Mouse (Mus musculus) layer of hippocampus, adult 9-11 months (tissue): ENCODE measurements at regions not wholly inside any gene's neighbourhood (a gene's known extent, or its start where the extent isn't known, plus 50 kb on each side); places are given as distances from the start of the nearest gene placed in this dataset.
"Not testable (repeated sequence)": the region's sequence is repeated elsewhere in the genome, so short reads cannot be mapped to it uniquely, and the experiment has no call there.

Experiments used
- DNase-seq: peaks from one replicate; pipeline ENCODE4 v3.0.0; 2022

DNA sequence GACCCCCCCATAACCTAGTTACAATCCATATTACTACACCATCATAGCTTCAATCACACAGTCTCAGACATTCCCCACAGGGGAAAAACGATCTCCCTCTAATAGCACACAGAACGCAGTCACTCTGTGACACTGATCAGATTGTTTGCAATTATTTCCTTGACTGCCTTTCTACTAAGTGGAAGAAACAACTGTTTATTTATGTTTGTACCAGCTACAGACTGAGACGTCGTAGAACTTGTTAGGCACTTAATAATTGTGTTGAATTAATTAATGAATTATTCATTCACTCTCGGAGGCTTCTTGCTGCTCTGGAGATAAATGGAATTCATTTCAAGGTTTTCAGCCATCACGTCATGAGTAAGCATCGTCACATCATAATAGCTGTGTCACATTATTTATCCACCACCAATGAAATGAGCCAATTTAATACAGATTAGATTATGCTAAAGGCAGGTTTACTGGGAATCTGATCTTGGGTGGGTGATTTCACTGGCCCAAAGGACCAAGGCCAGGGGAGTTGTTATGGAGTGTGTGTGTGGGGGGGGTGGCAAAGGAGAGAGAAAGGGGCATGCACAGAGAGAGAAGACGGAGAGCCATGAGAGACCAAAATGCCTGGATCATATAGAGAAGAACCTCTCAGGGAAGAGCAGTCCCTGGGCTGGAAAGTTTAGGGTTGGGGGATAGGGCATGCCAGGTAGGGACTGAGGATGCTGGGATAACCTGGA, 355.7 kb upstream of the Zwint start:
- DNase-seq, result no peak

DNA sequence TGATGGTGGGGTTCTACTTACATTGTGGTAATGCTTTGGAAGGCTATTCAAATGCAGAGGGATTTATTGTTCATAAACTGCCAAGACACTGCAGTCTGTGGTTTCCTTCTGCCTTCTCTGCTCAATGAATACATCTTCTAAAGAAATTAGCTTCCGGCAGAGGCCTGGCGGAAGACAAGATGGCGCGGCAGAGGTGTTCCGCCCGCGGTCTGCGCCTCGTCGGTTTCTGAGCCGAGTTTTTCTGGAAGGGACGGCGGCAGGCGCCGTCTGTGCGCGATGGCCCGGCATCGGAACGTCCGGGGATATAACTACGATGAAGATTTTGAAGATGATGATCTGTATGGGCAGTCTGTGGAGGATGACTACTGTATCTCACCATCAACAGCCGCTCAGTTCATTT, 345.6 kb upstream of the Zwint start:
- not testable (repeated sequence) for DNase-seq

DNA sequence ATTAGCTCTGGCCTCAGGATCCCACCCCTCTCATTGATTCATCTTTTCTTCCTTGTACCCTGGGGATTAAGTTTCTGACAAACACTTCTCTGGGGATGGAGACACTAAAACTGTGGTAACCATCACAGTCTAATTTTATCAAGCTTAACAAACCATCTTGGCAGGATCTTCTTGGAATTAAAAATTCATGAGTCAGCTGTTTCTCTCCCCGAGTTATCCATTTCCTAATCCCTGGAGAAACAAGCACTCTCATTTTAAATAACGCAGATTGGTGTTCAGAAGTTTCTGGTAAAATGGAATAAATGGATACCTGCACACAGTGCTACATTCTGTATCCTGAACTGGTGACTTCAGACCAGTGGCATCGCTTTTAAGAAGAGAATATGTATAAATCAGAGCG, 336.3 kb upstream of the Zwint start:
- no peak for DNase-seq

DNA sequence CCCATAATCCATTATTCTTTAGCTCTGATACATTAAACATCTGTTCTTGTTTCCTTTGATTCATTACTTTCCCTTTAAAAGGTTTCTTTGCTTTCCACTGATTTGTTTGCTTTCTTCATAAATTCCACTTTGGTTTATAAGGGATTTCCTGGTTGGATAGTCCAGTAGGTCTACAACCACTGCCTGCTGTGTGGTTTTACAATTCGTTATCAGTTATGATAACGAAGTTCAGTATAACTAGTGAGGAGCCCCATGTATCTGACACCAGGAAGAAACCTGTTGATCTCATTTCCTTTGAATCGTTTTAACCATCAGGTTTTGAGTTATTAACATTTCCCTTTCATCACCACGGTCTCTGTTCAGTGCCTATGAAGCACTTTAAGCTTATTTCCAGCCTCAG, 334.3 kb upstream of the Zwint start:
- DNase-seq, result no peak

DNA sequence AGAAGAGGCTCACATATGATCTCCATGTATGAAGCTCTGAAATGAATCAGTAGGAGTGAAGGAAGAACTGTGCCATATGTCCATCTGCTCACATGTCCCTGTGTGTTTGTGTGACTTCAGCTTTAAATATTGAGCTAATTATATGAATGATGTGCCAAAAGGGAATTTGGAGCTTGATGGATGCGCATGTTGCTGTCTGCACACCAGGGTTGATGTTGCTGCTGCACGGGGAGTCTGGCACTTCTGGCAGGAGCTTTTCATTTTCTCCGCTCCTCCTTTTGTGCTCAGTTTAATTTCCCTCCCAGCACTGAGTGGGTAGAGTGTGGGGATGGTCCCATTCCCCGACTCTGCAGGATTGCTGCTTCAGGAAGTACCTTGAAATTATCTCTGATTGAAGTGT, 328.0 kb upstream of the Zwint start:
- no peak for DNase-seq

DNA sequence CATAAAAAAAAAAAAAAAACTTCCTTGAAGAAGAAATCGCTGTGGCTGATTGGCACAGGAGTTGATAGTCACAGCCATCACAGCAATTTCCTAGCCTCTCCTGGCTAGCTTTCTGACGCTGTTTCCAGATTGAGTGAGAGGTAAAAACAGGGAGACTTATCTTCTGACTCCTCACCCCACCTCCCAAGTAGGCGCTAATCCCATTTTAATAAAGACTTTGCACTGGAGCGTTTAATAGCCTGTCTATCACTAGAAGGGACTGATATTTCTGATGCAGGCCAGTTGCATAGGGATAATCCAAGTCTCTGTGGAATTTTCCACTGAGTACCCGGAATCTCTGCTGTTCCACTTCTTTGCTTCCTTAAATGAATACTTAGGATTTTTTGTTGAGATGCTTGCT, 307.4 kb upstream of the Zwint start:
- DNase-seq, result no peak

DNA sequence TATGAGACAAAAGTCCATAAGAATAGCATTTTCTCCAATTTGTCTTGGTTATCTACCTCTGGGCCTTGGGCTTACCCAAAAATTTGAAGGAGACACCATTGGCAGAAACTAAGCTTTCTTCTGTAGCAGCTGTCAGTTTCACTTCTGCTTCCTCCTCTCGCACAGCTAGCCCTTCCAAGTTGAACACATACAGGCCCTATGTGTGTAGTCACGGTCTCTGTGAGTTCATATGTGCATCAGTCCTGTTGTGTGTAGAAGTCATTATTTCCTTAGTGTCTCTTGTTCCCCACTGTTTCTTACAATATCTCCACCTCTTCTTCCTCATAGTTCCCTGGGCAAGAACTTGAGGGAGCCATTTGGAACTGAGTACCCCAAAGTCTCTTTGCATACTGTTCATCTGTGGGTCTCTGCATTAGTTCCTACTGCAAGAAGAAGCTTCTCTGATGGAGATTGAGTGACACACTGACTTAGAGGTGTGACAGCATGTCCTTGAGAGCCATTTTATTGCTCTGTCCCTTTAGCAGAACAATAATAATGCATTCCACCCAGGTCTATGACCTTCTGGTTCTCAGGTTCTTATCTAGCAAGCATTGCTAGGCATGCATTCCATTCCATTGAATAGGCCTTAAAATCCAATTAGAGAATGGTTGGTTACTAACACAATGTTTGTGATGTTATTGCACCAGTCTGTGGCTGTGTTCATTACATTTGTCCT, 306.5 kb upstream of the Zwint start:
- DNase-seq, result no peak

DNA sequence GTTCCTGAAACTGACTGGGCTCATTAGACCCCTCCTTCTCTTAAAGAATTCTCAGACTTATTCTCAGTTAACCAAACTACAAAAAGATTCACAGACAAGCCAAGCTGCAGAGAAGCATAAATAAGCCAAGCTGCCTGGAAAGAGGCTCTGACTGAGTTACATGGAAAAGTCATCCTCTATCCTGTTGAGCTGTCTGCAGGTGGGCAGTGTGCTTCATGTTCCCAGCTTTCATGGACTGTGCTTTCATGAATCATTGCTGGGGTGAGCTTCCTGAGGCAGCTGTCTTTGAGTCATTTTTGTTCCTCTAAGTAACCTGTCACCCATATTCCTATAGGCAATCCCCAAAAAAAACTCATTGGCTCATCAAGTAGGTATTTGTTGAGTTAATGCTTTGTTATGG, 301.8 kb upstream of the Zwint start:
- no peak for DNase-seq

DNA sequence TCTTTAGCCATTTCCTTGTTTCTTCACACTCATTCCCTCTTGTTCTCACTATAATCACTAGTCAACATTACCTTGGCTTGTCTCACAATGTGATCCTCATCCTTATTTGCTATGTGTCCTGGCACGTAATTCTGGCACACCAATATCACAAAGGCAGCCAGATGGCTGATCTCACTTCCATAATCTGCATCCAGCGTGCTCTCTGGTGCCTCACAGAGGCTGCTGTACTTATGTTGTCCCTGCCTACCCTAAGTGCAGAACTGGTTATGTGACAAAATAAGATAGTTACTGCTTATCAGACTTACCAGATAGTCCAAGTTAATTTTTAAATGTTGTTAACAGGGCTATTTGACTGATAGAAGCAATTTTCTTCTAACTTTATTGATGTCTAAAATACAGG, 301.1 kb upstream of the Zwint start:
- peak; percentile 3 for DNase-seq

DNA sequence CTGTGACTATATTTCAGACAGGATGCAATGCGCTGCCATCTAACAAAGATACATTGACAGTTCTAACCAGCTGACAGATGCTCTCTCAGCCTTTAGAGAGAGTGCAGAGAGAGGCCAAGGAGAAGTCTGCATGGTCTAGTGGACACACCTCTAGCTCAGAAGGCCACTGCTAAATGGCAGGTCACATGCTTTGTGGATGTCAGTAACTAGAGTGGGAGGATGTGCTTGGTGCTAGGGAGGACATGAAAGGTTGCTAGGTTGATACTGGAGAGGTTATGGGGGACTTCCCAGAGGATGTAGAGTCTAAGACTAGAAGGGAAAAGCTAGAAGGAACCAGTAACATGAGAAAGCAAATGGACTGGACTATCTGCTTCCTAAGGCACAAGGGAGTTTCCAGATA, 271.3 kb upstream of the Zwint start:
- DNase-seq, result no peak

DNA sequence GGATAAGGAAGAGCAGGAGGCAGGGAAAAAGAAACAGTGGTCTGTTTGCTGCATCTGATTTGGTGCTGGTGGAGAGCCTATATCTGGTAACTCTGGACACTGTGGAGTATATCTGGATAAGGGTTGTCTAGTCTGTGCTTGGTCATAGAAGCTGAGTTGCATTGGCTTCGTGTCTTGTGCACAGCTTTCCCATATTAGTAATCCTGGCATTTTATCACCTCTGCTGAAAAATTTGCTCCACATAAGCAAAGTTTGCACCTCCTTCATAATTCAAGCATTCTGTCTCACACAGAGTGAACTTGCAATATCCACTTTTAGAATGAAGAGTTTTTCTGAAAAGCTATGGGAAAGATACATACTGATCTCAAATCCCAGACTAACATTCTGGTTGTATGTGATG, 269.8 kb upstream of the Zwint start:
- no peak for DNase-seq

DNA sequence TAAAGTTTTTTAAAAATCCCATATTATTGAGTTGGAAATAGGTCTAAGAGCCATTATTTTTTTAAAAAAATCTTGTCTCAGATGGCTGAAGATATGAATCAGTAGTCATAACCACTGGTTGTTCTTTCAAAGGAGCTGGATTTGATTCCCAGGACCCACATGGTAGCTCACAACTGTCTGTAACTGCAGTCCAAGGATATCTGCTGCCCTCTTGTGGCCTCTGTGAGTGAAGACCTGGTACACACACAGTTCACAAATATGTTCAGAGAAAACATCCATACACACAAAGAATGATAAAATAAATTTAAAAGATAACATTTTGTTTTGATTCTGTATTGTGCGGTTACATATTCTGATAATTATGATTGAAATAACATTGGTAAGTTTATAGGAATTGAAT, 263.2 kb upstream of the Zwint start:
- DNase-seq, result no peak

DNA sequence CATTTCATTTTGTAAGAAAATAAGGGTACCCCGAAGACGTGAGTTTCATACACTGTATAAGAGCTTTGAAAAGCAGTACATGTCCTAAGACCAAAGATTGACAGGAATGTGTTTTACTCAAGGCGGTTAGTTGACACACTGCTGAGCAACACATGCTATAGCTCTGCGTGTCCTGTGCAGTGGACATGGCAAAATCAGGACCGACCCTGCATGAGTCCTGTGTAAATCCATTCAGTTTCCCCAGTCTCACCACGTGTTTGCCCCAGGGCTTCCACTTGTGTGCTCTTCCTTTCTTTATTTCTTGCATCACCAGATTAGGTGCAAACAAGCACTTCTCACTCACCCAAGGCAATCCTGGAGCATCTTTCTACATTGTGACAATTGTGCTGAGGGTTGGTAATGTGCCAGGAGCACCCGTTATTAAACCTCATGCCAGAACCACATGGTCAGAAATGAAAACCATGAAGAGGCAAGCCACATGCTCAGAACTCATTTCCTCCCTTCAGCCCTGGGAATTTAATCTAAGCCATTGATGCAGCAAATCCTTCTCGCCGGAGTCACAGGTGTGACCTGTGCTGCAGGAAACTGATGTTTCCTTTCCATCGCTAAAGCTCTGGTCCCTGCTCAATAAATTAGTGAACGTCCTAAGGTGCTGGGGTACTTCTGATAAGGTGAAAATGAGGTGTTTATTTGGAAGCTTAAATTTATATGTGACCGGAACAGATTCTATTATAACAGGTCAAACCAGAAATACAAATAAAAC, 261.2 kb upstream of the Zwint start:
- no peak for DNase-seq

DNA sequence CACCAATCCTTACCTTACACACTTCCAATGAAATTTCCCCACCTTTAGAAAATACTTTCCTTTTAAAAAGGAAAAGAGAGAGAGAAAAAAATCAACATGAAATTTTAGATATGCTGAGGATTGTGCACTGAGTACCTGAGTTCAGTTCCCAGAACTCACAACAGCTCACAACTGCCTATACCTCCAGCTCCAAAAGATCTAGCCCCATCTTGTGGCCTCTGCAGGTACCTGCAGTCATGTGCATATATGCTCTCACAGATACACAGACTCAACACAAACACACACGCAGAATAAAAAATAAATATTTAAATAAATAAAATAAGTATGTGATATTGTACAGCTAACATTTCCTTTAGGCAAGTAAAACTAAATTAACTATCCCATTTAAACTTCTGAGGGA, 260.3 kb upstream of the Zwint start:
- DNase-seq, result no peak

DNA sequence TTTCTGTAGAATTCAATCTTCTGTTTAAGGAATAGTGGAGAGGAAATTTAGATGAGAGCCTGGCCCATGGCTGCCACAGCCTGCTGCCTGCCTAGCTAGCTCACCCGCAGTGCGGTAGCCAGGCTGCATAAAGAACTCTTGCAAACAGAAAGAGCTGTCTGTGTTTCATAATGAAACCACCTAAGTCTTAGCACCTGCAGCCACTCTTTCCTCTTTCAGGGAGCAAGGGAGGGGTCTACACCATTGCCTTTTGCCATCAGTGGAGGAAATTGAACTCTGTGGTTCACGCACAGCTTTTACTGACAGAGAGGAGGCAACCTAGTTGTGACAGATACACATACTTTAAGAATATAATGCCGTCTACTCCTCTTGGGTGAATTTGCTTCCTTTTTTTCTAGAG, 251.4 kb upstream of the Zwint start:
- DNase-seq, result no peak

DNA sequence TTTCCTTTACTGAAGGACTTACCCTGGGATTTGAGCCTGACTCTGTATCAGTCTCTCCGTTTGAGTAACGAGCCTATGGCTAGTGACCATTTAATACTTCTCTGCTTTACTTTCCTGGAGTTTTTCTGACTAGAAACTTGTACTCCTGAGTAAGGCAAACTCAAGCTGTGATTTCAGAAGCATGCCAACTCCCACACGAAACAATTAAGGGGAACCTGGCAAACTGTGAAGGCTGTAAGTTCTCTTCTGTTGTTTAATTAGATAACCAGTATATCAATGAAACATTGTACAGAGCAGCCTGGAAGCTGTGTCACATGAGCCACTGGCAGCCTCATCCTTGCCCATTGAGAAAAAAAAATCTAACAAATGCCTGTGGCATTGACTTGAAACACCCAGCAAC, 244.3 kb upstream of the Zwint start:
- DNase-seq, result peak; percentile 21

DNA sequence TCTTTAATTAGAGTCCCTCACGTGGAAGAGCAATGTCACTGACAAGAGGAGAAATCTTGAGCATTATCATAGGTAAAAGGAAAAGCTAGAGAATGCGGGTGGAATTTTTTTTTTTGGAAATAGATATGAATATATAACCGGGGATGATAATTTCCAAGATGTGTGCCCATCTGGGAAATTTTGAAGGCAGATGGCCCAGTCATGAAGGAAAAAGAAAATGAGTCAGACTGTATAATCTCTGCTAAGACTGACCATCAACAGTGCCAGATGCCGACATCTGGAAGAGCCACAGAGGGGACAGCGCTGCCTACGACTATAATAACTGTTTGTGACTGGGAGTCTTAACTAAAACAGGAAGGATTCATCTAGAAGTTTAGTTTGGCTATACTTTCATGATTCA, 243.0 kb upstream of the Zwint start:
- DNase-seq, result peak; percentile 38

DNA sequence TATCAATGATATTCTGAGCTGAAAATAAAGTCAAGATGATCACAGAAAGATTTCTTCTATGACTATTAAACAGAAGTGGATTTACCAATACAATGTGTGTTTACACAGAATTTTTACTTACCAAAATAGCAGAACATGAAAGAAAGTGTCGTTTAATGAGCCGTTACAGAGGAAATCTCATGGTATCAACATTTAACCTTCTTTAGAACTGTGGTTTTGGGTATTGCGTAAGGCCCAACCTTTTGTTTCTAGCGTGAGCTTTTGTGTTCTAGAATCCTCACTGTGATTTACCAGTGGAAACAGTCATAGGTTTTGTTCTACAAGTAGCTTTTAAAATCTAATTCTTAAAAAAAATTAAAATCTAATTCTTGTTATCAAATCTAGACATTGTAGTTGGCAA, 200.0 kb upstream of the Zwint start:
- no peak for DNase-seq

DNA sequence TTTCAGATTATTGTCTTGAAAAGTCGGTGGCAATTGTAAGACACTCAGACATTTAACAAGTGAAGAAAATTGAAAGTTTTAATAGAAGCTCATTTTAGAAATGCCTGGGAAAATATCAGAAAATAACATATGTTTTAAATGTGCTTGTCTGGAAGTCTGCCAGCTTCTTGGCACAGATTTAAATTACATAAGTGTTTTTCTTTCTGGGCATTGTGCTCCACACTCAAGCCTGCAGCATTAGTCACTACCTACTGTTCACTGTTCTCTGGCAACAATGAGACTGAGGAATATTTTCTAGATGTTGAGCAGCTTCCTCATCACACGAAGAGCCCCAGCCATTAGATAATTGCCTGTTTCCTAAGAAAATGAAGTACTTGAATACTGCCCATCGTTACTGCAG, 170.3 kb upstream of the Zwint start:
- peak; percentile 68 for DNase-seq

DNA sequence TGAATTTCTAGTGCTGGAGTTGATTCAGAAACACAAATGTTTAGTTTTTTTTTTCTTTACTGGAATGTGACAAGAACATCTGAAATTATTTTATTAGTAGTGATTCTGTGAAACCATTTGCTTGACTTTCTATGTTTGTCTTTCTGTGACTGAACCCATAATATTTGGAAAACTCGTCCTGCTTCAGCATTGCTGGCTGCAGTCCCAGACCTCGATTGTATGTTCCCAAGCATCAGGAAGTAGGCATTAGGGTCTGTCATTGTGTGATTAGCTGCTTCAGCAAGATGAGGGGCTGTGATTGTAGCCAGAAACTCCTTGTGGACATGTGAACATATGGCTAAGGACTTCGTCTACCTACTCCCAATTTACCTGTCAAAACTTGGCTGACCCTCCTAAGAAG, 122.2 kb upstream of the Zwint start:
- DNase-seq, result peak; percentile 3

DNA sequence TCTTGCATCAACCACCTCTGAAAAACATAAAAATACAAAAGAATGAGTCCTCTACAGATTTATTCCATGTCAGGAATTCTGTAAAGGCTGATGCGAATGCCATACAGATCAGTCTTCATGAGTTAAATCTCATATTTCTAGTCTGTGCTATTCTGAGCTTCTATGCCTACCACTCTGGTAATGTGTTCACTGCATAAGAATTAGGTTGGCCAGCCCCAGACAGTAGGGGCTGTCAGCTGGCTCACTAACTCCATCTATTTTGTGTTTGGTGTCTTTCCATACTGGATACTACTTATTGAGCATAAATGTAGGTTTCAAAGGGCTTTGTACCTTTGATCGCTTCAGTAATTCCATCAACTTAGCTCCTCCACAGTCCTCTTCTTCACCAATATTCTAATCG, 121.2 kb upstream of the Zwint start:
- no peak for DNase-seq

DNA sequence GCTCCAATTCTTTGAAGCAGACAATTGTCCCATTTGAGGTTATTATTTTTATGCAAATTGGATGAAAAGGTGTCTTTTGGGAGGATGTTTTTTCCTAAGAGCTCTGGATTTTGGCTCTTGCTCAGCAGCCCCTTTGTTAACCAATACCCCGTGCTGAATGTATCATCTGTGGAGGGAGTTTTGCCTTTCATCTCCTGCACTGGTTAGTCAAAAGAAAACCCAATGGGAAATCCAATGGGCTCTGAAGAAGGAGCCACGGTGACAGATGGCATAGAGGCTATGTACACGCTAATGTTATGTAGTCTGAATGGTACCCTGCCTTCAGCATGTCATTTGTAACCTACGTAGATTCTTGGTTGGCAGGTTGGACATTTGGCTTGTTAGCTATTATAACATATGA, 120.8 kb upstream of the Zwint start:
- DNase-seq, result no peak

DNA sequence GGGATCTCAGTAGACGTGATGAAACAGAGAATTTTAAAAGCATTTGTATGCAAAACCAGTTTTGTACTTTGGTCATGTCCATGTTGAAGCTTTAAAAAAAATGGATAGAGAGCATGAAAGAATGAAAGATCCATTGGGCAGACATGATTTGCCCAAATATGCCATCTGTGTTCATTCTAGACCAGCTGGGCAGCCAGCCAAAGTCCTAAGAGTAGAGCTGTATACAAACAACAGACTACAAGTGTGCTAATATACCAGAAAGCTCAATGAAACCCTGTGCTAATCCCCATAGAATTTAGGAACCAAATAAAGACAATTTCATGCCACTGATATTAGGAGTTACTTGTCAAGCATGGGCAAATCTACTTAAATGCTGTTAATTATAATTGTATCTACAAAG, 105.1 kb upstream of the Zwint start:
- DNase-seq, result no peak

DNA sequence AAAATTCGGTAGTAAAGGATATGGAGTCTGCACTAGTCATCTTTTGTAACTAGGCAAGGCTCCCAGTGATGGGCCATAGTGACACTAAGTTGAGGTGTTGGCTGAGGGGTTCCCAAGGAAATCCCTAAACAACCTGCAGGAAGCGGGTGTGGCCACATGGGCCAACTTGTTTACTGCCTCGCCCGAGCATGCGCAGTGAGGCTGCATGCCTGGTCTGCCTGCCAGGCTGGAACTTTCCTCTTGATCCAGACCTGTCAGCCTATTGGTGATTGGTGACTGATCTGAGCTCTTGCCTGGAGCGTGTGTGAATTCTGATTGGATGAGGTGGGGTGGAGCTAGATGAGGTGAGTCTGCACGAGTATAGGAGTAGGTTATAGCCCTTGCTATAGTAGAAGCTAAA, 103.1 kb upstream of the Zwint start:
- DNase-seq, result no peak
